Mouse (Mus musculus): ENCODE data around the gene Gm21976.
A peak's percentile ranks its signal among the peaks of the same experiment; 100 is the strongest.

Gm21976 gene

DNA sequence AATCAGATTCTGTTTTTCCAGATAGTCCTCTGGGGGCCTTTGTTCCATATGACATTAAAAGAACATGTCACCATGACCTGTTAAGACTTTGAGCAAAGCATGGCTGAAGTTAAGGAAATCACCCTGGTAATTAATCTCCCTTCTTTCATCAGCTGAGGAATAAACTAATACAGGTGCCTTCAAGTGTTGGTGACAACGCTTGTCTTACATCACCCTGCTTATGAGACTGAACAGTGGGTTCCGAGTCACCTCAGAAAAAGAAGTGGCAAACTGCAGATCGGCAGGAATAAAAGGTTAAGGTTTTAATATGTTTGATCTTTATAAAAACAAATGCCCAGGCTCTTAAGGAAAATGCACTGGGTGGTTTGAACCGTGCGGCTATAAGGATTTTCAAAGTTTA, at the start of gene Gm21976:
TSS of gene Gm21976 (plus strand) at position 202 of the 400 bp plus-strand sequence.
- DNase-seq (ENCODE audit: extremely low read depth, insufficient read length, low spot score): no peak

DNA sequence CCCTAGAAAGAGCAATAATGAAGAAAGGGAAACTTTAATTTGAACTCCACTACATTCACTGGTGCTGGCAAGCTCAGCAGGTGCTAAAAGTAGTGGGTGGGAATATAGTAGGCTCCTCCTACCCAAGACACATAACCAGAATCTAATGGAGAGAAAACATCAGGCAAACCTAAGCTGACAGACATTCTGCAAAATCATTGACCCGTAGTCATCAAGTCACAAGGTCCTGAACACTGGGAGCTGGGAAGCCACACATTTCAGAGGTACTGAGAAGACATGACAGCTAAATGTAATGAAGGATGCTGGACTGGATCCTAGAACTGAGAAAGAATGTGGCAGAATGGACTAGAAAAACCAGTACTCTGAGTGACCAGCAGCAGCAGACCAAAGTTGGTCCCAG, 49.2 kb upstream of the Gm21976 start:
- no peak for DNase-seq (ENCODE audit: extremely low read depth, insufficient read length, low spot score)

DNA sequence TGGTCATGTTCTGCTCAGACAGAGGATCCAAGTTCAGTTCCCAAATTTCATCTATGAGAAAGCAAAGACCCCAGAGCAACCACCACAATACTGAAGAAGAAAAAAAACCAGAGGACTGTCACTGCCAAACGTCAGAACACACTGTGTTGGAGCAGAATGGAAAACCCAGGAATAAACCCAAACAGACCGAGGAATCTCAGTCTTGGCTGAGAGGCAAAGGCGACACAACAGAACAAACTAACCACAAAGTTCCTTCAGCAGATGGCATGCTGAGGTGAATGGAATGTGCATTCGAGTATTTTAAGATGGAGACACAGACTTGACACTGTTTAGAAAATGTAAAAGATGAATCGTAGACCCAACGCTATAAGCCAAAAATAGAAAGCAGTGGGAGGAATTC, 44.2 kb upstream of the Gm21976 start:
- DNase-seq (ENCODE audit: extremely low read depth, insufficient read length, low spot score): no peak

DNA sequence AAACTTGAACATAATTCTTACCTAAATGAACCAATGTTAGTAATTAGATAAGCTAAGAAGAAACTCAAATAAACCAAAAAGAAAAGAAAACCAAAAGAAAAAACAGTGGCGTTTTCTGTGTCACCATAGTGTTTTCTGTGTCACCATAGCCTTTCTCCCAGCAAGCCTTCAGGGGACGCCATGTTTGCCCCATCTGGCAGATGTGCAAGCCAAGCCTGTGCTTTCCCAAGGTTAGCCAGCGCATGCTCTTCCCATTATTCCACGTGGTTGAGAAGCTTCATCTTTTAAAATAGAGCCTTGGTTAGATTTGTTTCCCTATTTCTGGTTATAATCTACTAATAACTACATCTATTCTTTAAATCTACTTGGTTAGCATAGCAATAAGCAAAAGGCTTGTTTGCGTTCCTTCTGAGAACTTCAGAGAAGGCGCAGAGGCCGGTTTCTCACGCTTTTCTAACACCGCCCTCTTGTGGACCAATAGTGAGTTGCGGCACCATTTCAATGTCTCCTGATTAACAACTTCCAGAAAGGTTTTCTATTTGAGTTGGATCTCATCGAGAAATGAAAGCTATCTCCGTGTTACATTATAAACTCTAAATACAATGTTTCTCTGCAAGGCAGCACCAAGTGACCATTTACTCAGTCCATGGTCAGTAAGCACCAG, 39.6 kb upstream of the Gm21976 start:
- peak; percentile 20 for DNase-seq (ENCODE audit: extremely low read depth, insufficient read length, low spot score)

DNA sequence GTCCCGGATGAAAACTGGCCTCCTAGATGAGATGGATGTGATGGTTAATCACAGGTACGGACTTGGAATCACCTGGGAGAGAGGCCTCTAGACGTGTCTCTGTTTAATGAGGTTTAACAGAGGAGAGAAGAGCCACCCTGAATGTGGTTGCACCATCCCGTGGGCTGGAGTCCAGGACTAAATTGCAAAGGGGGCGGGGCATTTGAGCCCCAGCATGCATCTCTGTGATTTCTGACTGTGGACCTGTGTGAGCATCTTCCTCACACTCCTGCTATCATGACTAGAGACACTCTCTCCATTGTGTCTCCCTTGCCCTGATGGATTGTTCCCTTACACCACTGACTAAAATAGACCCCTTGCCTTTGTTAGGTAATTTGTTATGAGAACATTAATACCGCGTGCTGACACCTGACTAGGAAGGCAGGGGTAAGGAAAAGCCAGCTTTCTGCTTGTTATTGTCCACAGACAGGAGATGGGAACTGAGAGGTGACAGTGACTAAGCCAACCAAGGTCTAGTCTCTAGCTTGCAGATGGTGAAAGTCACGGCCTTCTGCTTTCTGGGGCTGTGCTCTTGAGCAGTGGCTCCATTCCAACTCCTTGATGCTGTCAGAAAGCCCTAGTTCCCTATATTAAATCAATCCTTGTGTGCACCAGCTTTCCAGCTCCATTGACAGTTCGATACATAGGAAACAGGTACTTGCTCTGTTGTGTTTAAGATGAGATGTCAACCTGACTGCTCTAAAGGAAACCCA, 38.0 kb upstream of the Gm21976 start:
- no peak for DNase-seq (ENCODE audit: extremely low read depth, insufficient read length, low spot score)

DNA sequence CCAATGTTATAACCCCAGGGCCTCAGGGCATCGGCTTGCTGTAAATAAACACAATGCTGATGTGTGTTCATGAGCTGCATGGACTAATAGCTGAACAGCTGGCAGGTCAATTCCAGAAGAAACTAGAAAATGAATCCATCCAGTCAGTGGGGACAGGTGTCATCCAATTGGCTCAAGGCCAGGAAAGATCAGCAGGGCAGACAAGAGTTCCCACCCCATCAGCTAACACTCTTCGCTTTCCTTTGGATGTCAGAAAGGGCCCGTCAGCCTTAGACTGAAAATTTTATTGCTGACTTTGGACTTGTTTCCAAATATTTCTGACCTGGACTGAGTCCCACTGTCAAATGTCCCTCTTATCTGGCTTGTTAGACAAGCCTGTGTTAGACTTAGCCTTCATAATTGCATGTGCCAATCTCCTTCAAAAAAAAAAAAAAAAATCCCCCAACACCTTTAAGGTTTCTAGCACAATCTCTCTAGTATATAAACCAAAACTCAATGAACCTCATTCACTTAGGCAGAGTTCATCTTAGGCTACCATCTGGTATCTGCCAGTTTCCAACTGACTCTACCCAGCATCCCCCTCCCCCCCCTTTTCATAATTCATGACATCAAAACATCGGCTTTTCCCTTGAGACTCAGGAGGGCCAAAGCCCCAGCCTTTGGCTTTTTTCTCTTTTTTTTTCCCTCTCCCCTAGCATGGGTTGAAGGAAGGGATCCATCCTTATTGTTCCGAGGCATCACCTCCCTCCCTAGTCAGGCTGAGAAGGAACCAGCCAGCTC, 34.9 kb upstream of the Gm21976 start:
- no peak for DNase-seq (ENCODE audit: extremely low read depth, insufficient read length, low spot score)

DNA sequence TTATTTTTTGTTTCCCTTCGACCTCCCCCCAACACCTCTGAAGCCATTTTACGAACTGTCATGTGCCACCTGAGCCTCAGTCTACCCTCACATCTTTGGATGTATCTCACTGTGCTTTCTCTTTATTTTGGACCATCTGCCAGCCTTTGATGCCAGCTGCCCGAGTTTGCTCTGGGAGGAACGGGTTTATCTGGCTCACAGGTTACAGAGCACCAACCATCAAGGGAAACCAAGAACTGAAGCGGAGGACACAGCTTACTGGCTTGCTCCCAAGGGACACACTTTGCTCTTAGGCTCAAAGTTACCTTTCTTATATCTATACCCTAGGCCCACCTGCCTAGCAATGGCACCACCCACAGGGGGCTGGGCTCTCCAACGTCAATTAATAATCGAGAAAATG, 34.3 kb upstream of the Gm21976 start:
- no peak for DNase-seq (ENCODE audit: extremely low read depth, insufficient read length, low spot score)

DNA sequence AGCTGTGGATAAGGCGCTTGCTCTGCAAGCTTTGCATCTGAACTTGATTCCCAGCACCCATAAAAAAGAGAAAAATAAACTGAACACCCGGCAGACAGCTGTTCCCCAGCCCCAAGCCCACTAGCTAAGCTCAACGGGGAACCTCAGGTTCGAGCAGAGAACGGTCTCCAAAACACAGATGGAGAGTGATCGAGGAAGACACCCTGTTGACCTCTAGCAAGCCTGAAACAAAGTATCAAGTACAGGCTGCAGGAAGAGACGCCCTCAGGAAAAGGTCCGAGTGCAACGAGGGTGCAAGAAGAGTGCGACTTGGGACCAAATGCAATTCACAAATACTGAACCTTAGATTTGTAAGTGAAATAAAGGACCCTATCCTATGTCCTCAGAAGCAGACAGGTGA, 30.1 kb upstream of the Gm21976 start:
- no peak for DNase-seq (ENCODE audit: extremely low read depth, insufficient read length, low spot score)

DNA sequence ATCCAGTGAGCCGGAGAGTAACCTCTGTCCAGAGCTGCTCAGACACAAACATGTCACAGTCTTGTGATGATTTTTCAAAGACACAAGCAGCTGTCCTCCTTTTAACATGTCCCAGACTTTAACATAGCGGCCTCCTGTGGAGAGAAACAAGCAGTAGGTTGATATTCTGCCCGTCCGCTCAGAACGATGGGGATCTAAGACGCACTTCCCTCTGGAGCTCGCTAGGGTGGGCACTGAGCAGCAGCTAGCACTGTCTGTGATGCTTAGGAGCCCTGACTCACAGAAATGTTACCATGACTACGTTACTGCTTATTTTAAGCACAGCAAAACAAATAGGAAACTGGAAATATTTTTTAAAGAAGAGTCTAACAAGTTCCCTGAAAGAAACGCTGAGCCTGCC, 24.8 kb upstream of the Gm21976 start:
- no peak for DNase-seq (ENCODE audit: extremely low read depth, insufficient read length, low spot score)

DNA sequence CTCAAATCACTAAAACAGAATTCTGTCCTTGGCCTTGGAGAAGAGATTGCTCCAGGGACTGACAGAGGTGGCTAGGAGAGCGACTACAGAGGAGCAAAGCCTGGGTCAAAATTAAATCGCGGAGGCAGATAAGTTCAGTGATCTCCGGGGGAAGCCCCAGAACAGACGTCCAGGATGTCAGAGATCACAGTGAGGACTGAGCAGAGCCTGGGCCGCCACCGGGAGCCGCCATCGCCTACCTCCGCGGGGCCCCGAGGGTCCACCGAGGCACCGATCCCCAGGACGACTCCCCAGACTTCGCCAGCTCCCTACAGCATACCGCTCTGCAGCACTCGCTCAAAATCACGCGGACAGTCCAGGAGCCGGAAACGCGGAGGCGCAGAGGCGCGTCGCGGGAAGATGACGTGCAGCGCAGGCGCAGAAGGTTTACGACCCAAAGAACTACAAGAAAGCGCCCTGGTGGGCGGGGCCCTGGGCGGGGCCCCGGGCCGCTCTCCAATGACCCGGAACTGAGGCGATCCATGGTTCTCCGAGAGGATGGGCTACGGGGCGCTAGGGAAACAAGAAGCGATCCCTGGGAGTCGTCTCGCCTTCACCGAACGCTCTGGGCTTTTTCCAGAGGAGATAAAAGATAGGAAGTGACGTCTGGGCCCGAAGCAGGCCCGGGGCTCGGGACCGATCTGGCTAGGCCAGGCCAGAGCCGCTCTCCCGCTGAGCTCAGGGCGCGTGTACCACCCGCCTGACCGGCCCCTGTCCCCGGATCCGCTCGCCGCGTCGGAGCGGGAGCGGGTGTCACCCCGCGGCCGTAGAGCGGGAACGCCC, 16.8 kb upstream of the Gm21976 start, which contains the start of the genes Utp15 and Ankra2:
TSS of gene Utp15 (minus strand) at position 406 of the 822 bp plus-strand sequence.
TSS of gene Ankra2 (plus strand) at position 439 of the 822 bp plus-strand sequence.
- DNase-seq (ENCODE audit: extremely low read depth, insufficient read length, low spot score): peak; percentile 100

DNA sequence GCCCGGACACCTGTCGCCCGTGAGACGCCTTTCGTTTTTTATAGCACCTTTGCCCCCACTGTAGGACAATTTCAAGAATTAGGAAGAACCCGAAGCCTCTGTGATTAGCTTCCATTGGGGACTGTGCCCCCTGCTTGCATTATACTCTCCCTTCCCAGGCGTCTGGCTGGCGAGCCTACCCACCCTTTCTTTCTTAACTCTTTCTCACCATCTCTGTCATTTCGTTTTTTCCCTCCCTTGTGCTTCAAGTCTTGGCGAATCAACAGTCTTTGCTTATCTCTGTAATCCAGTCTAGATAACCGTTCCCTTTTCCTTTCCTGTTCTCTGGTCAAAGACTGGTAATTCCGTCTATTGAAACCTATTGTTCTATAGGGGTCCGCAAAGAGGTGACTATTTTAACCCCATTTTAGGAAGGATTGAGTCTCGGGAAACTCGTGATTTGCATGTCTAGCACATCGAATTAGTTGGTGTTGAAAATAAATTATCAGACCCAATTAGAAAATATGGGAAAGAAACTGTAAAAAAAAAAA, 16.2 kb upstream of the Gm21976 start:
- DNase-seq (ENCODE audit: extremely low read depth, insufficient read length, low spot score): no peak

DNA sequence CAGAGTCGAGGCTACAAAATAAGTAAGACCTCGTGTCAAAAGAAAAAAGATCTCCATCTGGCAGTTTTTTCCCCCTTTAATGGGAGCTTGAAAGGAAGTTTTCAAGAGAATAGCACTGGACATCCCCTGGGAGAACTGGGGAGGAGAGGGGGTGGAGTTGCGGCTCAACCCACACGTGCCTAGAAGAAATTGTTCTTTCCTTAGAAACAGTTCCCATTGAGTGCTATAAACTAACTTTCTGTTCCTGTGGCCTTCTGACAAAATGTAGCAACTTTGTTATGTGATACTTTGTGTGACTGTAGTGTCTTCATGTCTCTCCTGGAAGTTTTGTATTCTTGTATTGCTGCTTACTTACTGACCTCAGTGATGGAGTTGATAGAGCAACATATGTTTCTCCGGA, 15.6 kb upstream of the Gm21976 start:
- DNase-seq (ENCODE audit: extremely low read depth, insufficient read length, low spot score): no peak

DNA sequence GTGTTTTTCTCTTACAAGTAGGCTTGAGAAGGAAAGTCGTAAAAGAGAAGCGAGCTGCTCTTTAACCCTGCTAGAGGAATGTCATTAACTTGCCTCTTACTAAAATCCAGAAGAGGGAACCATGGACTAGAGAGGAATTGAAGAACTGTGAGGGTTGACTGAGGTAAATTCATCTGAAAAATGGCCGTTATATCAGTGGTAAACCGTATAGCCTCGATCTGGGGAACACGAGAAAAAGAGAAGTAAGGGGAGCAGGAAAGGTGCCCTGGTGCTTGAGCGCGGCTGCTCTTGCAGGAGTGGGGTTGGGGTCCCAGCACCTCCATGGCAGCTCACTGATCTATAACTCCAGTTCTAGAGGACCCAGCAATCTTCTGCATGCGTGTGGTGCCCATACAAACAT, 5.7 kb upstream of the Gm21976 start:
- DNase-seq (ENCODE audit: extremely low read depth, insufficient read length, low spot score): no peak

DNA sequence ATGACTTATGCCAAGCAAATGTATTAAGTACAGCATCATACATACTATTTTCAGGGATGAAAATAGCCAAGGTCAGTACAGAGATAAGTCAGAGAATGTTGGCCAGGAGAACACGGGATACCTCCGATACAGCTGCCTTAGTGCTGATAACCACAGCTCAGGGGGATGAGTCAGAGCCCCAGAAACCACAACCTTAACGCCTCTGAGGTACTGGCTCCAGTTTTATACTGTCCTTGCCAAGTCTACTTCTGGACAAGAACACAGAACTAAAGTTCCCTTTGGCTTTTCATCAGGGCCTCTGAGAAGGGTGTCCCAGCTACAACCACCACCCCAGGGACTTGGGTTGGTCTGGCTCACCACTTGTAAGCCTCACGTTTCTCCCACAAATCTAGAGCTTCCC, 4.0 kb upstream of the Gm21976 start:
- DNase-seq (ENCODE audit: extremely low read depth, insufficient read length, low spot score): peak; percentile 48

DNA sequence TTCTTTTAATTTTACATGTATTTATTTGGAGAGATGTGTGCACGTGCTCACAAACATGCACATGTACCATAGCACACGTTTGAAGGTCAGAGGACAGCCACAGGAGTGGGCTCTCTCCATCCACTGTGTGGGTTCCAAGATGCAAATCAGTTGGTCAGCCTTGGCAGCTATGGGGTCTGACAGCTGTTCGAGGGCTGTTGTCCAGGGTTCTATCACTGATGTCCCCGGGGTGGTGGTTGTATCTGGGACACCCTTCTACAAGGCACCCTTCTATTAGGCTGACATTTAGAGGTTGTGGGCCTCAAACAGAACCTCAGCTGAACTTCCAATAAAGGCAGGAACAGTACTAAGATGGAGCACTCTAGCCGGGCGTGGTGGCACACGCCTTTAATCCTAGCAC, 3.4 kb upstream of the Gm21976 start:
- no peak for DNase-seq (ENCODE audit: extremely low read depth, insufficient read length, low spot score)

DNA sequence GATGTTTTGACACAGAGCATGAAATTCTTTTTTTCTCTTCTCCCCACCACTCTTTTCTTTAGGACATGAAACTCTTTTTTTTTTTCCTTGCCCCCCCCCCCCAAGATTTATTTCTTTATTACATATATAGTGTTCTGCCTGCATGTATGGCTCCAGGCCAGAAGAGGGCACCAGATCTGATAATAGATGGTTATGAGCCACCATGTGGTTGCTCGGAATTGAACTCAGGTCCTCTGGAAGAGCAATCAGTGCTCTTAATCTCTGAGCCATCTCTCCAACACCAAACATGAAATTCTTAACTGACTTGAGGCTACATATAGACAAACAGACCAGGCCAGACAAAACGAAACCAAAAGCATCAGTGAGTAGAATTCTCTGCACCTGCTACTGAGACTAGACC, 2.2 kb upstream of the Gm21976 start:
- DNase-seq (ENCODE audit: extremely low read depth, insufficient read length, low spot score): no peak

DNA sequence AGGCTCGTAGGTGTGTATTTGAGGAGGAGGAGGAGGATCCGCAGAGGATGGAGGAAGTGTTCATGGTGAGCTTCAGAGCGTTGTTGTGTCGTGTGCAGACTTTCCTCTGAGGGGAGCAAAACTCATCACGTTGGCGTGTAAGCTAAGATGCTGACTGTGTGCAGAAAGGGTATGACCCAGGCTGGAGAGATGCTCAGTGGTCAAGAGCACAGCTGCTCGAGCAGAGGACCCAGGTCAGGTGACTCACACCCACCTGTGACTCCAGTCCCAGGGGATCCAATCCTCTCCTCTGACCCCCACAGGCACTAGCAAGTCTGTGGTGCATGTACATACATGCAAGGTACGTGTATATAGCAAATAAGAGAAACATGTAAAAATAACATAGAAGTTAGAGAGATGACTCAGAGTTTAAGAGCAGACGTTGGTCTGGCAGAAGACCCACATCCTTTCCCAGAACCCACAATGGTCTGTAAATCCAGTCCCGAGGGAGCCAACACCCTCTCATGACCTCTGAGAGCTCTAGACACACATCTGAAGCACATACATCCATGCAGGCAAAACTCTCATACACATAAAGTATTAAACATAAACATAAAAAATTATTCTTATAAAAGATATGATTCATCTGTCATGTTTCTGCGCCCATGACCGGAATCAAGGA, 1.4 kb downstream of the Gm21976 start:
- DNase-seq (ENCODE audit: extremely low read depth, insufficient read length, low spot score): peak; percentile 50

DNA sequence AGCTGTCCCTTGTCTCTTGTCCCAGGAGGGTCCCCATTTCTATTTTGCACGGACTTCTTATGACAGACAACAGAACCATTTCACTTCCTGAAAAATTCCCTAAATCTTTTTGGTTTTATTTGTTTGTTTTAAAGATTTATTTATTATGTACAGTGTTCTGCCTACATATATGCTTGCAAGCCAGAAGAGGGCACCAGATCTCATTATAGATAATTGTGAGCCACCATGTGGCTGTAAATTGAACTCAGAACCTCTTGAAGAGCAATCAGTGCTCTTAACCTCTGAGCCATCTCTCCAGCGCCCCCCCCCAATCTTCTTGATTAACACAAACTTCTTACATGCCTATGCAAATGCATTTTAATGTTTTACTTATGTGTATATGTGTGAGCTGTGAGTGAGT, 11.0 kb downstream of the Gm21976 start:
- no peak for DNase-seq (ENCODE audit: extremely low read depth, insufficient read length, low spot score)

DNA sequence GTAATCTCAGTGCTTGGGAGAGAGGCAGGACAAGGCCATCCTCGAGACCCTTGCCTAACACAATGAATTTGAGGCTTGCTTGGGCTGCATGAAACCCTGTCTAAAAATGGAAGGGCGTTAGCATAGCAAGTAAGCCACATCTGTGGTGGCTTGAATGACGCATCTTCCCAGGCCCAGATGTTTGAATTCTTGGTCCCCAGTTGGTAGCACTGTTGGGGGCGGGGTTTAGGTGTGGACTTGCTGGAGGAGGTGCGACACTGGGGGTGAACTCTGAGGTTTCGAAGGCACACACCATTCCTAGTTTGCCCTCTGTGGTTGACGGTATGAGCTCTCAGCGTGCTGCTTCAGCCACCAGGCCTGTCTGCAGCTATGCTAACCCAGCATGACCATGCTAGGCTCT, 12.0 kb downstream of the Gm21976 start:
- no peak for DNase-seq (ENCODE audit: extremely low read depth, insufficient read length, low spot score)

DNA sequence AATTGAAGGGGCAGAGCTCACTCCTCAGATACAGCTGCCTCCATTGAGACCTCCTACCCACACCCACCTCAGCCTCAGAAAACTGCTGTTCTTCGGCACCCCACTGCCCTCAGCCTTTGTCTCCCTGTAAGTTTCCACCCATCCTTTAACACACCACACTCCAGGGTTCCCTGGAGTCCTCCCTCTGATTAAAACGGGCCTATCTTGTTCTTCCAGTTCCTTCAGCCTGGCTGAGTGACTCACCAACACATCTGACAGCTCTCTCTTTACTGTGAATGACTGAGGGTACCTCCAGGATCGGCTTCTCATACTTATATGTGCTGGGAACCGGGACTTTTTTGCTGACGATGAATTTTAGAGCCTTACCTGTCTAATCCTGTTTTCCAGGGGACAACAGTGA, 16.4 kb downstream of the Gm21976 start:
- no peak for DNase-seq (ENCODE audit: extremely low read depth, insufficient read length, low spot score)
